Mouse (Mus musculus): ENCODE results near the gene Ap1s1. TPM values are rescaled to one million over a fixed set of nuclear protein-coding genes. Genes with fewer than 3 reads are reported as not detected.
A peak's percentile ranks its signal among the peaks of the same experiment; 100 is the strongest.

The Ap1s1 gene
- 39.7 and 42.4 TPM in 2 replicates for total RNA-seq (2017)

- ATAC-seq (replicated peaks in 1 of 2; ENCODE audit: insufficient read depth in 1 of 2, low FRiP score in 2 of 2, low TSS enrichment in 1 of 2, low read depth in 1 of 2, poor library complexity in 2 of 2, severe bottlenecking in 2 of 2), result peak; percentile 86 to 89
Measured at GRCm38 (mm10) chr5:137045402-137046323, at the start of gene Ap1s1. Gene Ap1s1, minus strand, starts transcription at chr5:137046135.

- peak in 1 of 2 experiments; percentile 69; a peak in 2 of 4 replicates for ATAC-seq (replicated peaks in 1 of 2; ENCODE audit: insufficient read depth in 1 of 2, low FRiP score in 2 of 2, low TSS enrichment in 1 of 2, low read depth in 1 of 2, poor library complexity in 2 of 2, severe bottlenecking in 2 of 2)
Measured at GRCm38 (mm10) chr5:137095135-137095534, 49.2 kb upstream of the Ap1s1 start.

- no peak for ATAC-seq (replicated peaks in 1 of 2; ENCODE audit: insufficient read depth in 1 of 2, low FRiP score in 2 of 2, low TSS enrichment in 1 of 2, low read depth in 1 of 2, poor library complexity in 2 of 2, severe bottlenecking in 2 of 2)
Measured at GRCm38 (mm10) chr5:137093720-137094119, 47.8 kb upstream of the Ap1s1 start.

DNA sequence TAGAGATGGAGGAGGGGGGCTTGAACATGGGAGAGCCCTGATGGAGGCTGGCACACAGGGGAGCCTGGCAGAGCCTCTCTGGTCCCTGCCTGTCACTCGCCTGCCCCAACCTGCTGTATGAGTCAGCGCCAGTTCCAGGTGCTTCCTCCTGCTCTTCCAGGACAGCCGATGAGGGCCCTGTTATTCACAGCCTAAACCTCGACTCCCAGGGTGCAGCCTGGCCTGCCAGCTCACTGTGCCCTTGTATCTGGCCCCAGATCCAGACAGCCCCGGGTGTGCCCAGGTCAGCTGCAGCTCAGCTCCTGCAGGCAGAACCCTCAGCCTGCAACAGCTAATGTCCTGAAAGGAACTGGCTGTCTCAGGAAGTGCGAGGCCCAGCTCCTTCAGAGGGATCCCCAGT is 45.6 kb upstream of the Ap1s1 start:
- ATAC-seq (replicated peaks in 1 of 2; ENCODE audit: insufficient read depth in 1 of 2, low FRiP score in 2 of 2, low TSS enrichment in 1 of 2, low read depth in 1 of 2, poor library complexity in 2 of 2, severe bottlenecking in 2 of 2), result peak in 1 of 2 experiments; percentile 64; a peak in 1 of 4 replicates

- no peak for ATAC-seq (replicated peaks in 1 of 2; ENCODE audit: insufficient read depth in 1 of 2, low FRiP score in 2 of 2, low TSS enrichment in 1 of 2, low read depth in 1 of 2, poor library complexity in 2 of 2, severe bottlenecking in 2 of 2)
Measured at GRCm38 (mm10) chr5:137090870-137091269, 44.9 kb upstream of the Ap1s1 start.

DNA sequence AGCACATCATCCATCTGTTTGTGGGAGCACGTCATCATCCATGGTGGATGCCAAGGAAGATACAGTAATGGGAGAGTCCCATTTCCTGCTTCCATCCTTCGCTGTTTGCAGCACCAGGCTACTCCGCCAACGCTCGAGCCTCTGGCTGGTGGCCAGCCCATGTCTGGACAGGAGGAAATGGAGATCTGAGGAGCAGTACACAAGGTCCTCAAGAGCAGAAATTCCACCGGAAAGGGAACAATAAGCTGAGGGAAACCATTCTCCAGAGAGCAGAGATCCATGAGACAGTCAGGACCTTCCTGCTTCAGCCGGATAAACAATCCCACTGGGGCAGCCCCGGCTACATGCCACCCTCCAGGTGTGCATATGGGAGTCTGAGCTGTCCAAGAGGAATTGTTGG is 41.5 kb upstream of the Ap1s1 start:
- ATAC-seq (replicated peaks in 1 of 2; ENCODE audit: insufficient read depth in 1 of 2, low FRiP score in 2 of 2, low TSS enrichment in 1 of 2, low read depth in 1 of 2, poor library complexity in 2 of 2, severe bottlenecking in 2 of 2), result no peak

- ATAC-seq (replicated peaks in 1 of 2; ENCODE audit: insufficient read depth in 1 of 2, low FRiP score in 2 of 2, low TSS enrichment in 1 of 2, low read depth in 1 of 2, poor library complexity in 2 of 2, severe bottlenecking in 2 of 2), result no peak
Measured at GRCm38 (mm10) chr5:137085731-137086130, 39.8 kb upstream of the Ap1s1 start.

DNA sequence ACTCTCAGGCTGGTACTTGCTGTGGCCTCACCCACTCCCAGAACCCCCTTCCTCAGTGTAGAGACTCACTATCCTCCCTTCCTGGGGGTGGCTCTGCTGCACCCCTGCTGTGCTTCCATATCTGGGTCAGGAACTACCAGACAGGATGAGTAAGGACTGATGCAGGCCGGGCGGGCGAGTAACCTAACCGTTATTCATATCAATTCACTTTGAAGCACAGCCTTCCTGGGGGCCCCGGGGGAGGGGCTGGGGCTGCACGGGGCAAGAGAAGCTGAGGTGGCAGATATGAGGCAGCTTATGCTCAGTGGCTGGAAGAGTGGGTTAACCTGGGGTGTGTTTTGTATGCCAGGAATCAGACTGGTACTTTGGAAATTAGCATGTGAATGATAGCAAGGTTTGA is 39.1 kb upstream of the Ap1s1 start:
- ATAC-seq (replicated peaks in 1 of 2; ENCODE audit: insufficient read depth in 1 of 2, low FRiP score in 2 of 2, low TSS enrichment in 1 of 2, low read depth in 1 of 2, poor library complexity in 2 of 2, severe bottlenecking in 2 of 2), result no peak

- ATAC-seq (replicated peaks in 1 of 2; ENCODE audit: insufficient read depth in 1 of 2, low FRiP score in 2 of 2, low TSS enrichment in 1 of 2, low read depth in 1 of 2, poor library complexity in 2 of 2, severe bottlenecking in 2 of 2), result no peak
Measured at GRCm38 (mm10) chr5:137083051-137083450, 37.1 kb upstream of the Ap1s1 start.

DNA sequence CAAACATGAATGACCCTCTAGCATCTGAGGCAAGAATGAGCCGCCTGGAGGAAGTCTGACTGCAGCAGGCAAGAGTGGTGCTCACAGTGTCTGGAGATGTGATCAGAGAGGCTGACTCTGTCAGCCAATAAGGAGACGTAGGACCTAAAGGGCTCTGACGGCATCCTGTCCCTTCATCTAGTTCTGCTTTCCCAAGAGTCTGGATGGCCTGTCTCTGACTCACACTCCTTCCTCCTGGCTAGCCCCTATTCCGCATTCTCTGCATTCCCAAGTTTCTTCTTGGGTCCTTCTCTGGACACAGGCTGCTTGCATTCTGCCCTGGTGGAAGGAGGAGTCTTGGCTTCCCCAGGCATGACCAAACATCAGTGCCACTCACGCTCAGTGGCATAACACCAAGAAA is 33.9 kb upstream of the Ap1s1 start:
- peak; percentile 7 to 21; a peak in 1 of 4 replicates for ATAC-seq (replicated peaks in 1 of 2; ENCODE audit: insufficient read depth in 1 of 2, low FRiP score in 2 of 2, low TSS enrichment in 1 of 2, low read depth in 1 of 2, poor library complexity in 2 of 2, severe bottlenecking in 2 of 2)

DNA sequence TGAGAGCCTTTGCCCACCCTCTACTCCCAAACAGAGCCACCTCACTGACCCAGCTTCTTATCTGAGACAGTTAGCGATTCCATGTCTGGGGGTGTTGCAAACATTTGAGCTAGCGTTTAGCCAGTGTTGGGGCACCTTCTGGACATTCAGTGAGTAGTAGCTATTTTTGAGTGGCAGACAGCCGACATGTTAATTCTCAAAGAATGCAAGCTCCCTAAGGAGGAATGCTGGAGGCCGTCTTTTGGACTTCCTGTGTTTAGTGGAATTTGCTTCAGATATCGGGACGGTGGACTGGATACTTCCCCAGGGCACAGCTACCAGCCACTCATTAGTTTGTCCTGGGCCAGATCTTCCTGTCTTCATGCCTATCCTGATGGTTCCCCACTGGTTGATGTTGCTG is 32.7 kb upstream of the Ap1s1 start:
- ATAC-seq (replicated peaks in 1 of 2; ENCODE audit: insufficient read depth in 1 of 2, low FRiP score in 2 of 2, low TSS enrichment in 1 of 2, low read depth in 1 of 2, poor library complexity in 2 of 2, severe bottlenecking in 2 of 2), result no peak

GRCm38 (mm10) chr5:137078041-137078440 is 32.1 kb upstream of the Ap1s1 start:
- ATAC-seq (replicated peaks in 1 of 2; ENCODE audit: insufficient read depth in 1 of 2, low FRiP score in 2 of 2, low TSS enrichment in 1 of 2, low read depth in 1 of 2, poor library complexity in 2 of 2, severe bottlenecking in 2 of 2), result no peak

GRCm38 (mm10) chr5:137077187-137077586 is 31.3 kb upstream of the Ap1s1 start:
- no peak for ATAC-seq (replicated peaks in 1 of 2; ENCODE audit: insufficient read depth in 1 of 2, low FRiP score in 2 of 2, low TSS enrichment in 1 of 2, low read depth in 1 of 2, poor library complexity in 2 of 2, severe bottlenecking in 2 of 2)

- ATAC-seq (replicated peaks in 1 of 2; ENCODE audit: insufficient read depth in 1 of 2, low FRiP score in 2 of 2, low TSS enrichment in 1 of 2, low read depth in 1 of 2, poor library complexity in 2 of 2, severe bottlenecking in 2 of 2), result peak in 1 of 2 experiments; percentile 34; a peak in 1 of 4 replicates
Measured at GRCm38 (mm10) chr5:137076191-137076930, 30.4 kb upstream of the Ap1s1 start.

DNA sequence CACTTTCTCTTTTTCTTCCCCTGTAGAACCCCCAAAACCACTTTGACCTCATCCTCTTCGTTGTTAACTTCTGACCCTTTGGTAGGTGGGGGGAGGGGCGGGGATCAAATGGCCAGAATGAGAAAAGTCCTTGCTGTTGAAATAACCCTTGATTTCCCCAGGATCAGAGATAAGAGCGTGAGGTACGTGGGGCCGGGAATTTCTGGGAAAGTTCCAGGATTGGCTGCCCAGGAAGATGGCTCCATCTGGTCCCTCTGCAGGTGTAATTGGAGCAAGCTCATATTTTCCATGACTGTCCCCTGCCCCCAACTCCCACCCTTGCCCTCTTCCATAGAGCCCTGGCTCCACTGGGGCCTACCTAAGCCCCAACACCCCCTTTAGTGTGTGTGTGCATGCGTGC is 29.8 kb upstream of the Ap1s1 start:
- no peak for ATAC-seq (replicated peaks in 1 of 2; ENCODE audit: insufficient read depth in 1 of 2, low FRiP score in 2 of 2, low TSS enrichment in 1 of 2, low read depth in 1 of 2, poor library complexity in 2 of 2, severe bottlenecking in 2 of 2)

GRCm38 (mm10) chr5:137074191-137074651 is 28.3 kb upstream of the Ap1s1 start:
- no peak for ATAC-seq (replicated peaks in 1 of 2; ENCODE audit: insufficient read depth in 1 of 2, low FRiP score in 2 of 2, low TSS enrichment in 1 of 2, low read depth in 1 of 2, poor library complexity in 2 of 2, severe bottlenecking in 2 of 2)

DNA sequence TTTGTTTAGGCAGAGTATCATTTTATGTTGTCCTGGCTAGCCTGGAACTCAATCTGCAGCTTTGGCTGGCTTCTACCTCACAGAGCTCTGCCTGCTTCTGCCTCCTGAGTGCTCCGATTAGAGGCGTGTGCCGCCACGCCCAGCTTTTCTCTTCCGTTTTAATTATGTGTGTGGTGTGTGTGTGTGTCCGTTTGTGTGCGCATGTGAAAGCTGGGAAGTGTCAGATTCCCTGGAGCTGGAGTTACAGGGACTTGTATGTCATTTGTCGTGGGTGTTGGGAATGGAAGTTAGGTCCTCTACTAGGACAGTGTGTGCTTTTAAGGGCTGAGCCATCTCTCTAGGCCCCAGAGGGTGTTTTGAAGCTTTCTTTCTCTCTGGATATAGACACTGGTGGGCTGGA is 27.2 kb upstream of the Ap1s1 start:
- no peak for ATAC-seq (replicated peaks in 1 of 2; ENCODE audit: insufficient read depth in 1 of 2, low FRiP score in 2 of 2, low TSS enrichment in 1 of 2, low read depth in 1 of 2, poor library complexity in 2 of 2, severe bottlenecking in 2 of 2)
